Mouse (Mus musculus): Measurements from ENCODE around the gene Gm597. TPM values are rescaled to one million over a fixed set of nuclear protein-coding genes. Genes with fewer than 3 reads are reported as not detected.

The Gm597 gene
- not detected in 2 replicates for polyA plus RNA-seq (2015; fragmentation: Nextera tagmentation; extraction: Ambion mirVana)

DNA sequence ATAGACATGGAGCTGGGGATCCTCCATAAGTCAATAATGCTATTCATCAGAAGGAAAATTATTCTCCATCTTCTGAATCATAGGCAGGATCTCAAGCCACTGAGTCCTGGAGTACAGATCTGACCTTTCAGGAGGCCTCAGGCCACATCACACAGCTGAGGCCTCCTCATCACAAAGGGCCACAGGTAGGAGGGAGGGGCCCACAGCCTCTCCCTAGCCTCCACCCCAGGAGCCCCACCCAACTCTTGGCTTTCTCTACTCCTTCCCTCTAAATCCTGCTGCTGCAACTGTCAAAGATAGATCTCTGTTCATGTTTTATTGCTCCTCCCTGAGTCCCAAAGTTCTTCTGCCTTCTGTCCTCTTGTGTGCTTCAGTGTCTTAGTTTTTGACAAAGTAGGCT, at the start of gene Gm597:
Gene Gm597 (minus strand): TSS at position 101 of the 400 bp plus-strand sequence.
- no peak for ATAC-seq (replicated peaks)
- no peak within 1 kb of the TSS for H3K27ac ChIP-seq
- H3K36me3 ChIP-seq (replicated peaks): no peaks in the 10 kb centered on the region
- H3K27me3 ChIP-seq (replicated peaks): no peaks in the 10 kb centered on the region
- no peaks in the 10 kb centered on the region for H3K9me3 ChIP-seq
- no peak within 1 kb of the TSS for H3K4me3 ChIP-seq
- no peak within 1 kb of the TSS for H3K9ac ChIP-seq
- H3K4me1 ChIP-seq: no peaks in the 10 kb centered on the region
- H3K4me2 ChIP-seq: no peak within 1 kb of the TSS

DNA sequence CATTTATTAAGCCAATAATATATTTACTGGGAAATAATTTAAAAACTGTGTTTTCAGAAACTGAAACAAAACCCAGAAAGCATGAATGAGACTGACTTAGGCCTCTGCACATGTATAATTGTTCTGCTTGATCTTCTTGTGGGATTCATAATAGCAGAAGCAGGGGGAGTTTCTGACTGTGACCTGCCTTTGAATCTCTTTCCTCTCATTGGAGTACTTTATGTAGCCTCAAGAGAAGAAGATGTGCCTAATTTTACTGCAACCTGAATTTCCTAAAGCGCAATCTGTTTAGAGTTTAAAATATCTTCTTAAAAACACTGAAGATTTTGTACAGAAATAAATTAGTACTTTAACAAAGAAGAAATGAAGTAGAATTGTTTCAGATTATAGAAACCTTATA, 27.6 kb upstream of the Gm597 start:
- Histone ChIP-seq H3K27ac (no peak overlapping the region), H3K4me2 (no peak overlapping the region), H3K9ac (no peak overlapping the region), H3K27me3 (replicated peaks) (no peaks in the 10 kb centered on the region), H3K4me3 (no peak overlapping the region), H3K4me1 (no peaks in the 10 kb centered on the region), H3K9me3 (no peaks in the 10 kb centered on the region), H3K36me3 (replicated peaks) (no peaks in the 10 kb centered on the region)
- 96% methylated on average over 1 of the region's 1 CpGs for WGBS
- ATAC-seq (replicated peaks): no peak

DNA sequence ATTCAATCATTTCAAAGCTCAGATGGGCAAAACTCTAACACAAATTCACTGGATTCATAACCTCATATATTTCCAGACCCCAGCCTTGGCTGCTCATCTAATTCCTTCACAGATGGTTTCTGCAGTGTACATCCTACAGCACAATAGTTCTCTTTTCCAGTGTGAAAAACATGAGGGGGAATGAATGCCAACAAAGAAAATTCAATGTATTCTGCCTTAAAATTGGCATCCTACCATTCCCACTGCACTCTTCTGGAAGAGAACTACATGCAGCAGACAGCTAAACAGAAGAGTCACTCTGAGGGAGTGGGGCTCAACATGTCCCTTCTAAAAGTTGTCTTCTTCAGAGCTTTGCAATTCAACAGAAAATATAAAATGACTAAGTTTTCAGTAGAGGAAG, 26.6 kb upstream of the Gm597 start:
- no peaks in the 10 kb centered on the region for H3K4me1 ChIP-seq
- no peaks in the 10 kb centered on the region for H3K36me3 ChIP-seq (replicated peaks)
- ATAC-seq (replicated peaks): no peak
- H3K9me3 ChIP-seq: no peaks in the 10 kb centered on the region
- no peak overlapping the region for H3K4me3 ChIP-seq
- H3K27me3 ChIP-seq (replicated peaks): no peaks in the 10 kb centered on the region
- no peak overlapping the region for H3K9ac ChIP-seq
- H3K27ac ChIP-seq: no peak overlapping the region
- no peak overlapping the region for H3K4me2 ChIP-seq

DNA sequence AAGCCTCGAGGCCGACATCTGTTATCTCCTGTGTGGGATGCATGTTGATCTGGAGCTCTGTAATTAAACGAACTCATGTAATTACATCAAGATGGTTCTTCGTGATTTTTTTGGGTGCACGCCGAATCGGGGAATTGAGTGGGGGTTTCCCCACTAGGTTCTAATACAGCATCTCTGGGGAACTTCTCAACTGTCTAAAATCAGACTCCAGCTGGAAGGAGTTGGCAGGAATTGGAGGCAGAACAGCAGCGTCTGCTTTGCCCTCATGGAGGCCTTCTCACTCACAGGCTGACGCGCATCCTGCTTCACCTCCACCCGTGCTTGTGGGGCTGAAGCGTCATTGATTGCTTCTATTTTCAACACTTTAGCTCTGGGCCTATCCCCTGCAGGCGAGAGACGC, 20.8 kb upstream of the Gm597 start:
- Histone ChIP-seq H3K4me2 (no peak overlapping the region), H3K4me1 (no peaks in the 10 kb centered on the region), H3K27ac (no peak overlapping the region), H3K9ac (no peak overlapping the region), H3K9me3 (no peaks in the 10 kb centered on the region), H3K36me3 (replicated peaks) (no peaks in the 10 kb centered on the region), H3K27me3 (replicated peaks) (no peaks in the 10 kb centered on the region), H3K4me3 (no peak overlapping the region)
- no peak for ATAC-seq (replicated peaks)
- 92% methylated on average over 14 of the region's 14 CpGs for whole genome bisulfite sequencing

Data from midbrain, embryonic 15.5 days (tissue).